Mouse (Mus musculus) inflammation-experienced regulatory T-cells, adult 6 months (primary cell): ENCODE data around the gene Cops9. TPM values are rescaled to one million over a fixed set of nuclear protein-coding genes. Genes with fewer than 3 reads are reported as not detected.

Experiments
- ATAC-seq: one replicate; pipeline ENCODE4 v1.8.0; 2017
- polyA plus RNA-seq, 3 experiments: library from polyadenylated mRNA; unstranded; fragments of 100-300 nt; shearing (Covaris generic); gene quantifications; one replicate each; pipeline ENCODE4 v1.2.1; 2017

The Cops9 gene
- polyA plus RNA-seq, 3 experiments from 2014 or later, result 205 to 272 (median 248) TPM

DNA sequence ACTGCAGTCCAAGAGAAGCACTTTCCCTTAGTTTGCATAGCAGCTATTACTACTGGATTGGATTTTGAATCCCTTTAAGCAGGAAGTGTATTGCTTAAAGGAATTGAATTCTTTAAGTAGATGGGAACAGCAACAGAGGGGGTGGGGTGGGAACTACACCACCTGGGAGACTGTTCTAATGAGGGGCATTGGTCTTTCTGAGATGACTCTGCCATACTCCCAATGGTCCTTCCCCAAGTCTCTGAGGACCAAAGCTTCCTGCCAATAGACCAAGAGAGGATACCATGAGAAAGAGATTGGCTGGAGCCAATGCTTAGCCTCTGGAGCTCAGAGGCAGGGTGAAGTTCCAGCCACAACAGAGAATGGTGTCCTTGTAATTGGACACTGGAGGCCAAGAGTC lies 47.7 kb downstream of the Cops9 start, which contains the start of gene Olfr1411:
Olfr1411 (plus strand) TSS at position 301 of the 400 bp plus-strand sequence.
- ATAC-seq, result no peak

Other genes with a start within 250 kb of the Cops9 start
- gene Ndufa10, start 168.1 kb downstream of the Cops9 start, polyA plus RNA-seq, result 100 to 1,000 TPM; 157 to 216 (median 180) TPM
- gene Olfr1416, start 156.9 kb downstream of the Cops9 start, polyA plus RNA-seq, result not detected
- gene Olfr1415, start 145.9 kb downstream of the Cops9 start, polyA plus RNA-seq, result not detected
- gene Olfr1414, start 123.3 kb downstream of the Cops9 start, polyA plus RNA-seq, result not detected
- gene Olfr1413, start 70.7 kb downstream of the Cops9 start, polyA plus RNA-seq, result not detected
- gene Olfr1412, start 56.2 kb downstream of the Cops9 start, polyA plus RNA-seq, result not detected
- not detected for gene Olfr1411, start 47.6 kb downstream of the Cops9 start, polyA plus RNA-seq
- not detected for gene Olfr1410, start 36.2 kb downstream of the Cops9 start, polyA plus RNA-seq
- gene Olfr12, start 24.2 kb downstream of the Cops9 start, polyA plus RNA-seq, result not detected
- 1 to 10 TPM in 2 of 3 experiments, under 1 TPM in 1; 0.64 to 2.5 (median 1.7) TPM for gene Otos, start 6.9 kb upstream of the Cops9 start, polyA plus RNA-seq
- 1 to 10 TPM in 2 of 3 experiments, under 1 TPM in 1; 0.87 to 3.0 (median 2.8) TPM for gene Gpc1, start 189.7 kb upstream of the Cops9 start, polyA plus RNA-seq